Mouse (Mus musculus) midbrain, embryonic 16.5 days (tissue): ENCODE data around the gene Dbil5. TPM values are rescaled to one million over a fixed set of nuclear protein-coding genes. Genes with fewer than 3 reads are reported as not detected.
A peak's percentile ranks its signal among the peaks of the same experiment; 100 is the strongest.

Experiments used
- ATAC-seq: fragments of 200-750 bp; cut with Nextera tagmentation; 2 replicates; pipeline ENCODE4 v1.8.0; 2017; ENCODE audit warnings: moderate TSS enrichment
- H3K27ac ChIP-seq: fragments of 300-500 bp; sonication (generic); 2 replicates; pipeline ENCODE4 v1.5.1; 2014; ENCODE audit warnings: mild to moderate bottlenecking, low read length, mixed read lengths
- H3K27me3 ChIP-seq: fragments of 300-500 bp; sonication (generic); 2 replicates; pipeline ENCODE4 v1.6.1; 2014; ENCODE audit warnings: low read depth, low read length, mixed read lengths; ENCODE audit not compliant: control insufficient read depth, insufficient read depth
- H3K36me3 ChIP-seq: fragments of 300-500 bp; sonication (generic); 2 replicates; pipeline ENCODE4 v1.6.1; 2014; ENCODE audit warnings: mild to moderate bottlenecking, low read length, moderate library complexity, mixed read lengths; ENCODE audit not compliant: control insufficient read depth, insufficient read depth
- H3K4me1 ChIP-seq: fragments of 300-500 bp; sonication (generic); 2 replicates; pipeline ENCODE4 v1.6.1; 2014; ENCODE audit warnings: mild to moderate bottlenecking, low read length, mixed read lengths; ENCODE audit not compliant: control insufficient read depth, insufficient read depth
- H3K4me2 ChIP-seq: fragments of 300-500 bp; sonication (generic); 2 replicates; pipeline ENCODE4 v1.6.1; 2014; ENCODE audit warnings: mild to moderate bottlenecking, low read length, mixed read lengths
- H3K4me3 ChIP-seq: fragments of 300-500 bp; sonication (generic); 2 replicates; pipeline ENCODE4 v1.5.1; 2014; ENCODE audit warnings: low read depth, mild to moderate bottlenecking, low read length, moderate library complexity, mixed read lengths
- H3K9ac ChIP-seq: fragments of 300-500 bp; sonication (generic); 2 replicates; pipeline ENCODE4 v1.6.1; 2014; ENCODE audit warnings: low read depth, low read length, mixed read lengths
- H3K9me3 ChIP-seq: fragments of 300-500 bp; sonication (generic); replicated peaks from 2 replicates; pipeline ENCODE4 v1.6.1; 2014; ENCODE audit warnings: mild to moderate bottlenecking, low read length, mixed read lengths; ENCODE audit not compliant: control insufficient read depth, poor library complexity, severe bottlenecking
- WGBS: fragments of 180-500 bp; shearing (Covaris S2); extraction: QIAGEN DNeasy Blood & Tissue Kit; methylation state at CpG from one replicate; pipeline ENCODE4 v1.1.7; 2014; 5-methylcytosine and 5-hydroxymethylcytosine counted together
- polyA plus RNA-seq: library from polyadenylated mRNA; unstranded; fragments of >200 nt; fragmentation: Nextera tagmentation; extraction: Ambion mirVana; gene quantifications from 2 replicates; pipeline ENCODE4 v1.2.1, GENCODE M21; 2015

Gene Dbil5
- polyA plus RNA-seq, 1 experiment from 2014 or later = 1.0 TPM

DNA sequence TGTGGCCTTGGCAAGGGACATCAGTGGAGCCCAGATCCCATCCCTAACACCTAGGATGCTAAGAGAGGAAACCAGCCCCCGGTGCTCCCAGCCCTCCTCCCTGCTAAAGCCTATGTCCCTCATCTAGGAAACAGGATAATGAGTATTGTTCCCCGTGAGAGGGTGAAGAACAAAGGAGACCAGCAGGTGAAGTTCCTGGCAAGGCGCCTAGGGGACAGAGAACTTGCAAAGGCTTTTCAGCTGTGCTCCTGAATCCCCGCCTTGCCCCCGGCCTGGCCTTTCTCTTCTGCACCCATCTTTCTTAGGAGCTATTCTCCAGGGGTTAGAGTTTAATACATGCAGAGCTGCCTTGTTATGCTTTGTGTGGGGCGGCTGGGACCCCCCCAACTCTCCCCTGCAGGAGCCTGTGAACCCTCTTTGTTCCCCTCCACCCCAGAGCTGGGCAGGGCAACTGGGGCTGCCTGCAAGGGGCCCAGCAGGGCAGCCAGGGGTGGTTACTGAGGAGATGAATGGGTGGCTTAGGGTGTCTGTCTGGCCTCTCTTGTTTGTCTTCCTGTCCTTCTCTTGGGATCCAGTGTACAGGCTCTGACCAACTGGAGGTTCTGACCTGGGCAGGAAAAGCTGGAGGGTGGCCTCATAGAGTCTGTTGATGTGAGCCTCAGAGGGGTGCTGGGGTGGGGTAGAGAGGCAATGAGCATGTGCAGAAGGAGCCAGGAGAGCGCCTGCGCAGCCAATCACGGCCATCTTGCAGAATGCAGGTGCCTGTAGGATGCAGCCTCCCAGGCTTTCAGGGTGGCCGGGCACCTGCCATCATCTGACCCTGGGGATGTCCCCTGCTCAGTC is 43.0 kb downstream of the Dbil5 start:
- H3K9me3 ChIP-seq = no peaks in the 10 kb centered on the region
- 0 out of 2 replicates have a peak overlapping the region, but pooled peaks have one; percentile 15 for H3K4me2 ChIP-seq
- H3K4me1 ChIP-seq = peaks cover 19% of the 10 kb centered on the region
- no peak overlapping the region for H3K27ac ChIP-seq
- 0 out of 2 replicates have a peak overlapping the region, but pooled peaks have one; percentile 23 for H3K9ac ChIP-seq
- peak; percentile 29; the same call in 1 of the 2 replicates for ATAC-seq
- WGBS = 31% methylated on average over 10 of the region's 10 CpGs
- no peak overlapping the region for H3K4me3 ChIP-seq
- H3K27me3 ChIP-seq = no peaks in the 10 kb centered on the region
- no peaks in the 10 kb centered on the region for H3K36me3 ChIP-seq

DNA sequence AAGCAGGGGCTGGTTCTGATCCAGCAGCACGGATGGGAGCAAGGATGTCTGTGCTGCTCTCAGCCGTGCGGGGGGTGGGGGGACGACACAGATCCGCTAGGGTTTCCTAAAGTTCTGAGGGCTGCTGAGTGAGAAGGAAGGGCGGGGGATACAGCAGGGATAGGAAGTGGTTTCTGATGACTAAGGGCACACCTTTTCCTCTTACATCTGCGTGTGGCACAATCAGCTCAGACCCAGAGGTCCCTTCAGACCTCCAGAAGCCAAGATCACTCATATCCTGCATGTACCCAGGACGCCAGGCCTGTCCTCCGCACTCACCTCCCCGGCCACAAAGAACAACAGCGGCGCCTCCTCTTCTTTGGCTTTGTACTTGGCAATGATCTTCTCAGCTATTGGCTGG is 43.8 kb downstream of the Dbil5 start:
- no peak for ATAC-seq
- H3K9me3 ChIP-seq = no peaks in the 10 kb centered on the region
- no peaks in the 10 kb centered on the region for H3K36me3 ChIP-seq
- 0 out of 2 replicates have a peak overlapping the region, but pooled peaks have one; percentile 12 for H3K9ac ChIP-seq
- H3K4me1 ChIP-seq = peaks cover 19% of the 10 kb centered on the region
- WGBS = 57% methylated on average over 12 of the region's 12 CpGs
- H3K4me3 ChIP-seq = no peak overlapping the region
- H3K4me2 ChIP-seq = 0 out of 2 replicates have a peak overlapping the region, but pooled peaks have one; percentile 15
- no peaks in the 10 kb centered on the region for H3K27me3 ChIP-seq
- H3K27ac ChIP-seq = no peak overlapping the region

DNA sequence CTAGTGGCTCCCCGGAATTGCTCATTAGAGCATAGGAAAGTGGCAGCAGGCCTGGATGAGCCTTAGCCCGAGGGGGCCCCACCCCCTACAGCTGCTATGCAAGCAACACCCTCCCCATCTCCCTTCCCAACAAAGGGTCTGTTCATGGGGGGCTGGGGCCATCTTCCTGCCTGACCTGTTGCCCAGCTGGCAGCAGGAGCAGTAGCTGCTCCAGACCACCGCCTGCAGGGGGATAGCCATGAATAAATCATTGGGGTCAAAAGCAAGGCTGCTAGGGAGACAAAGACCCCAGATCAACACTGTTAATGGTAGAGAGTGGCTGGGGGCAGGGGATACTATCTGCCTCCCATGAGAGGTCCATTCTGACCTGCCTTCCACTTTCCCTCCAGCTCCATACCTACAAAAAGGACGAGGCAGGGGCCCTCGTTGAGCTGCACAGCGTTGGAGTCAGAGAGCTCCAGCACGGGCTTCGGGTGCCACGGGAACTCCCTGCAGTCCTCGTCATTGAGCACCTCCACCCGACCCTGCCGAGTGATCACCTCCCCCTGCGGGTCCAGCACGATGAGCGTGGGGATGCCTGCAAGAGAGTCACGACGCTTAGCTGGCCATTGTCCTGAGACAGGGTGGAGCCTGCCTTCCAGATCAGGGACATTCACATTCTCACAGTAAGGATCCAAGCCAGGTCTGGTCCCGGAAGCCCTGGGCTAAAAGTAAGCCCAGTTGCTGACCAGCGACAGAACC is 45.4 kb downstream of the Dbil5 start:
- H3K27me3 ChIP-seq = no peaks in the 10 kb centered on the region
- ATAC-seq = no peak
- H3K9ac ChIP-seq = peak overlapping the region; percentile 1; the same call in 1 of the 2 replicates
- 10% methylated on average over 19 of the region's 19 CpGs for WGBS
- no peaks in the 10 kb centered on the region for H3K36me3 ChIP-seq
- H3K4me3 ChIP-seq = no peak overlapping the region
- H3K9me3 ChIP-seq = no peaks in the 10 kb centered on the region
- peaks cover 24% of the 10 kb centered on the region for H3K4me1 ChIP-seq
- no peak overlapping the region for H3K27ac ChIP-seq
- H3K4me2 ChIP-seq = peak overlapping the region; percentile 2; the same call in 1 of the 2 replicates

DNA sequence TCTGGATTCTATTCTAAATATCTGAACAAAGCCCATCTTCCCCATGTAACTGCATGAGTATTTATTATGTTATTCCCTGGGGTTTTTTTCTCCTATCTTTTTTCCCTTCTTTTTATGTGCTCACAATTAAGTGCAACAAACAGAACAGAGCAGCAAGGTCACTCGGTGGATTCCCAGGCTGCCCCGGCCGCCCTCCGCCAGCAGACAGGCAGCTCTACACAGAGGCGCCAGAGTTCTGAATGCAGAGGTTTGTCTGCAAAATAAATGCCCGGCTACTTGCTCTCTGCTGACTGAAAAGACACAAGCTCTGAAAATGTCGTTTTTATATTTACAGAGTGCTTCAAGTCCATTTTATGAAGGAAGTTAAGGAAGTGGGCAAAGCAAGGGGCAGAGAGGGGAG is 50.1 kb downstream of the Dbil5 start:
- no peak for ATAC-seq
- no peak overlapping the region for H3K9ac ChIP-seq

DNA sequence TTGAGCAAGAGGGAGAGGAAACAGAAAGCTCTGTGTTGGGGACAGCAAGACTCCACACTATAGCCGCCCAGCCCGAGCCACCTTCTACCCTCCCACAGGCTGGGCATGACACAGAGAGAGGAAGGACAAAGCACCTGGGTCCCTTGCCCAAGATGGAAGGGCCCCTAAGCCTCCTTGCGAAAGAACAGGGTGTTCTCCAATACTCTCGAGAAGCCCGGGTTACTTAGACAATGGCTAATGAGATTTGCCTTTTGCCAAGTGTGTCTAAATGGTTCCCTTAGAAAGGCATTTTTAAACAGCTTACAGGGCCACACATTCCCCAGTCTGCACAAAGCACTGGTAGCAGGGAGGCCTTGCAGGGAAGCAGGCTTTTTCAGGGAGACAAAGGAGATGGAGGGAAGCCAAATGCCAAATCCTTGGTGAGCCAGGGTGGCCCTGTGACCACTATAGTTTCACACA is 50.6 kb downstream of the Dbil5 start:
- no peak overlapping the region for H3K4me3 ChIP-seq
- H3K27me3 ChIP-seq = no peaks in the 10 kb centered on the region
- H3K9me3 ChIP-seq = no peaks in the 10 kb centered on the region
- WGBS = 13% methylated on average over 5 of the region's 5 CpGs
- H3K9ac ChIP-seq = no peak overlapping the region
- no peak overlapping the region for H3K4me2 ChIP-seq
- peak; percentile 79 for ATAC-seq
- no peaks in the 10 kb centered on the region for H3K36me3 ChIP-seq
- peak overlapping the region; percentile 15 for H3K27ac ChIP-seq
- peaks cover 16% of the 10 kb centered on the region; the same call in 1 of the 2 replicates for H3K4me1 ChIP-seq

More for the DNA sequence above, 50.1 kb downstream of the Dbil5 start:
- H3K36me3 ChIP-seq = no peaks in the 10 kb centered on the region
- H3K4me2 ChIP-seq = no peak overlapping the region
- peak overlapping the region; percentile 15 for H3K27ac ChIP-seq
- no peak overlapping the region for H3K4me3 ChIP-seq
- no peaks in the 10 kb centered on the region for H3K9me3 ChIP-seq
- H3K4me1 ChIP-seq = peaks cover 19% of the 10 kb centered on the region; the same call in 1 of the 2 replicates
- H3K27me3 ChIP-seq = no peaks in the 10 kb centered on the region
- 8% methylated on average over 7 of the region's 7 CpGs for WGBS

Other genes starting within 250 kb of the Dbil5 start
- 6.0 and 7.0 TPM in 2 replicates for gene 1700016K19Rik, start 217.7 kb upstream of the Dbil5 start, polyA plus RNA-seq
- 12.7 and 13.5 TPM in 2 replicates for gene Rflnb, start 189.8 kb upstream of the Dbil5 start, polyA plus RNA-seq
- gene Vps53, start 38.0 kb upstream of the Dbil5 start, polyA plus RNA-seq = 70.9 and 72.3 TPM in 2 replicates
- gene Fam57a, start 37.9 kb upstream of the Dbil5 start, polyA plus RNA-seq = 26.9 and 27.5 TPM in 2 replicates
- 13.8 and 15.4 TPM in 2 replicates for gene Gemin4, start 56 bp downstream of the Dbil5 start, polyA plus RNA-seq
- 25.4 and 26.5 TPM in 2 replicates for gene Mrm3, start 26.1 kb downstream of the Dbil5 start, polyA plus RNA-seq
- gene Glod4, start 26.1 kb downstream of the Dbil5 start, polyA plus RNA-seq = 121 and 123 TPM in 2 replicates
- gene Nxn, start 181.5 kb downstream of the Dbil5 start, polyA plus RNA-seq = 16.3 and 17.4 TPM in 2 replicates
- gene Timm22, start 189.3 kb downstream of the Dbil5 start, polyA plus RNA-seq = 95.9 and 105 TPM in 2 replicates